ENCODE assay signal across 17 mouse cellular contexts in genomic region chr7:96820343-96820742, GRCm38 (mm10).
DNase-seq lines count a peak whose midpoint lies in the region; ATAC-seq and TF ChIP-seq lines count a peak whose summit lies in the region.
"Had no signal": no experiment of that assay in that cellular context is flagged by ENCODE, and none has a peak within 500 bp of the region (broad histone marks: within the 10 kb centered on the region; RNA-seq: fewer than 3 reads in every experiment).

No protein-coding gene starts in this region.

- peaks cover 39% of the 10 kb centered on the region for H3K4me1 ChIP-seq in hindbrain, embryonic 10.5 days (replicated peaks)
- no peaks in the 10 kb centered on the region for H3K4me1 ChIP-seq in hindbrain, postnatal 0 days (ENCODE audit: insufficient read depth, low read length)
- H3K4me1 ChIP-seq in neural tube, embryonic 12.5 days, result peaks cover 24% of the 10 kb centered on the region
- H3K4me1 ChIP-seq in neural tube, embryonic 15.5 days, result peaks cover 13% of the 10 kb centered on the region
- no peaks in the 10 kb centered on the region; the same call in 1 of the 2 replicates for H3K4me1 ChIP-seq in hindbrain, embryonic 16.5 days (ENCODE audit: control insufficient read depth, insufficient read depth, low read depth, low read length)

- TF ChIP-seq CTCF in hindbrain, postnatal 0 days (IDR thresholded peaks at IDR 0.05; ENCODE audit: low read depth), result no peak

- peaks cover 20% of the 10 kb centered on the region; the same call in 1 of the 2 replicates for H3K36me3 ChIP-seq in hindbrain, embryonic 10.5 days
- H3K36me3 ChIP-seq in hindbrain, postnatal 0 days (ENCODE audit: insufficient read depth, low read length), result no peaks in the 10 kb centered on the region
- peaks cover 3% of the 10 kb centered on the region; the same call in 1 of the 2 replicates for H3K36me3 ChIP-seq in neural tube, embryonic 12.5 days
- no peaks in the 10 kb centered on the region; the same call in 1 of the 2 replicates for H3K36me3 ChIP-seq in neural tube, embryonic 15.5 days
- no peaks in the 10 kb centered on the region for H3K36me3 ChIP-seq in hindbrain, embryonic 16.5 days (ENCODE audit: control insufficient read depth, insufficient read depth, low read length)
- H3K36me3 ChIP-seq: heart, embryonic 10.5 days; liver, embryonic 13.5 days had no signal

- DNase-seq in hindbrain, embryonic 10.5 days (ENCODE audit: low spot score), result no peak
- DNase-seq in hindbrain, postnatal 0 days (ENCODE audit: low spot score), result no peak
- DNase-seq in thymus, postnatal 4 days, result no peak
- DNase-seq in kidney, postnatal 14 days, result no peak
- no peak for DNase-seq in layer of hippocampus, adult 9-11 months
- DNase-seq: adrenal gland, adult 2 months; cerebellum, adult 11-12 months; cerebellum, postnatal 25 days; heart, postnatal 10 days; kidney, adult 2 months; kidney, postnatal 36 days; liver, embryonic 13.5 days had no signal

- H3K27ac ChIP-seq in hindbrain, embryonic 10.5 days, result peak overlapping the region; percentile 8; the same call in 1 of the 2 replicates
- no peak overlapping the region for H3K27ac ChIP-seq in hindbrain, postnatal 0 days
- no peak overlapping the region for H3K27ac ChIP-seq in neural tube, embryonic 12.5 days
- no peak overlapping the region for H3K27ac ChIP-seq in neural tube, embryonic 15.5 days (replicated peaks)
- no peak overlapping the region for H3K27ac ChIP-seq in hindbrain, embryonic 16.5 days (ENCODE audit: low read depth, low read length)
- H3K27ac ChIP-seq: heart, embryonic 10.5 days; liver, embryonic 13.5 days had no signal

- WGBS in hindbrain, embryonic 10.5 days, result 36% methylated on average over 6 of the region's 6 CpGs
- WGBS in hindbrain, postnatal 0 days, result 37% methylated on average over 6 of the region's 6 CpGs
- 17% methylated on average over 6 of the region's 6 CpGs for WGBS in neural tube, embryonic 12.5 days
- WGBS in neural tube, embryonic 15.5 days, result 14% methylated on average over 6 of the region's 6 CpGs
- 23% methylated on average over 6 of the region's 6 CpGs for WGBS in hindbrain, embryonic 16.5 days

- no peak overlapping the region for H3K4me2 ChIP-seq in hindbrain, postnatal 0 days (ENCODE audit: low read depth, low read length)
- H3K4me2 ChIP-seq in neural tube, embryonic 12.5 days (replicated peaks), result no peak overlapping the region
- H3K4me2 ChIP-seq in neural tube, embryonic 15.5 days, result no peak overlapping the region
- no peak overlapping the region for H3K4me2 ChIP-seq in hindbrain, embryonic 16.5 days (ENCODE audit: low read length)
- H3K4me2 ChIP-seq: liver, embryonic 13.5 days had no signal

- no peaks in the 10 kb centered on the region for H3K9me3 ChIP-seq in hindbrain, embryonic 10.5 days
- no peaks in the 10 kb centered on the region for H3K9me3 ChIP-seq in hindbrain, postnatal 0 days (ENCODE audit: low read length)
- no peaks in the 10 kb centered on the region for H3K9me3 ChIP-seq in neural tube, embryonic 12.5 days
- H3K9me3 ChIP-seq in neural tube, embryonic 15.5 days (replicated peaks), result no peaks in the 10 kb centered on the region
- no peaks in the 10 kb centered on the region for H3K9me3 ChIP-seq in hindbrain, embryonic 16.5 days (ENCODE audit: control insufficient read depth, low read length)
- H3K9me3 ChIP-seq: heart, embryonic 10.5 days; liver, embryonic 13.5 days; megakaryocyte, embryonic 14.5 days had no signal

- ATAC-seq in hindbrain, postnatal 0 days, result no peak
- ATAC-seq in neural tube, embryonic 12.5 days (ENCODE audit: low FRiP score, low read depth), result peak; percentile 29; the same call in 1 of the 2 replicates
- ATAC-seq in neural tube, embryonic 15.5 days (ENCODE audit: low FRiP score), result no peak
- 0 out of 2 replicates have a peak, but pooled peaks have one; percentile 18 for ATAC-seq in hindbrain, embryonic 16.5 days

- H3K27me3 ChIP-seq in hindbrain, embryonic 10.5 days (ENCODE audit: insufficient read depth, poor library complexity, severe bottlenecking), result no peaks in the 10 kb centered on the region
- no peaks in the 10 kb centered on the region for H3K27me3 ChIP-seq in hindbrain, postnatal 0 days (ENCODE audit: insufficient read depth, low read length)
- no peaks in the 10 kb centered on the region for H3K27me3 ChIP-seq in neural tube, embryonic 12.5 days (replicated peaks)
- no peaks in the 10 kb centered on the region for H3K27me3 ChIP-seq in neural tube, embryonic 15.5 days (replicated peaks)
- no peaks in the 10 kb centered on the region for H3K27me3 ChIP-seq in hindbrain, embryonic 16.5 days (replicated peaks; ENCODE audit: control insufficient read depth, insufficient read depth, low read length)

- H3K9ac ChIP-seq in hindbrain, postnatal 0 days (replicated peaks; ENCODE audit: low read length), result no peak overlapping the region
- H3K9ac ChIP-seq in neural tube, embryonic 12.5 days, result no peak overlapping the region
- H3K9ac ChIP-seq in neural tube, embryonic 15.5 days (replicated peaks), result no peak overlapping the region
- no peak overlapping the region for H3K9ac ChIP-seq in hindbrain, embryonic 16.5 days (ENCODE audit: low read depth, low read length)
- H3K9ac ChIP-seq: liver, embryonic 13.5 days had no signal

- no peak overlapping the region for H3K4me3 ChIP-seq in hindbrain, embryonic 10.5 days
- no peak overlapping the region for H3K4me3 ChIP-seq in hindbrain, postnatal 0 days (ENCODE audit: low read length)
- no peak overlapping the region for H3K4me3 ChIP-seq in neural tube, embryonic 12.5 days
- H3K4me3 ChIP-seq in neural tube, embryonic 15.5 days (replicated peaks), result no peak overlapping the region
- H3K4me3 ChIP-seq in hindbrain, embryonic 16.5 days (ENCODE audit: low read length), result no peak overlapping the region
- H3K4me3 ChIP-seq: heart, embryonic 10.5 days; liver, embryonic 13.5 days; megakaryocyte, embryonic 14.5 days had no signal

Comparison
In these comparisons a context has a peak if more than half of its experiments do, and no peak if none do; other contexts are left out.
1. ATAC-seq: peak in neural tube, embryonic 12.5 days (single experiment) and hindbrain, embryonic 16.5 days (single experiment); none in hindbrain, postnatal 0 days (single experiment) and neural tube, embryonic 15.5 days (single experiment).